Mouse (Mus musculus) liver, postnatal 0 days (tissue): ENCODE results near the gene Kif2c.

Experiments
- CTCF ChIP-seq: sonication (generic); IDR thresholded peaks from 2 replicates; pipeline ENCODE4 v1.5.1; 2016; ENCODE audit warnings: antibody characterized with exemption, low read depth
- EP300 ChIP-seq: IDR thresholded peaks from 2 replicates; pipeline ENCODE4 v1.6.1; 2016; ENCODE audit warnings: antibody characterized with exemption, low read depth, mild to moderate bottlenecking

DNA sequence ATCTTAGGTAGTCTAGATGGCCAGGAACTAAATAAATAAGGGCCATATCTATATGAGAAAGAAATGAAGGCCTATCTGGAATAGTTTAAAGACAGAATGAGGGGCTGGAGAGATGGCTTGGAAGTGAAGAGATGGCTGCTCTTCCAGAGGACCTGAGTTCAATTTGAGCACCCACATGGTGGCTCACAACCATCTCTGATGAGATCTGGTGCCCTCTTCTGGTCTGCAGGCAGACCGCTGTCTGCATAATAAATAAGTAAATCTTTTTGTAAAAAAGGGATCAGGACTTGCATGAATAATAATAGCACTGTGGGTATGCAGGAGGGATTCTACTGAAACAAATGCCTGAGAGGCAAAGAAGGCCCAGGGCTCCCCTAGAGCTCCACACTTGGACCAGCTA lies 69.2 kb downstream of the Kif2c start:
- TF ChIP-seq CTCF (peak; percentile 39), EP300 (no peak)
